Mouse (Mus musculus) forebrain, embryonic 10.5 days (tissue): ENCODE measurements at regions not wholly inside any gene's neighbourhood (a gene's known extent, or its start where the extent isn't known, plus 50 kb on each side); places are given as distances from the start of the nearest gene placed in this dataset.
A peak's percentile ranks its signal among the peaks of the same experiment; 100 is the strongest.

Source experiments
- DNase-seq: peaks from one replicate; pipeline ENCODE4 v3.0.0-alpha.2; 2017; ENCODE audit warnings: low spot score; ENCODE audit errors: extremely low spot score
- H3K27ac ChIP-seq: fragments of 300-500 bp; sonication (generic); 2 replicates; pipeline ENCODE4 v1.5.1; 2016; ENCODE audit warnings: mild to moderate bottlenecking
- H3K27me3 ChIP-seq: fragments of 300-500 bp; sonication (generic); 2 replicates; pipeline ENCODE4 v1.6.1; 2016; ENCODE audit warnings: mild to moderate bottlenecking; ENCODE audit not compliant: poor library complexity, severe bottlenecking
- H3K36me3 ChIP-seq: fragments of 300-500 bp; sonication (generic); replicated peaks from 2 replicates; pipeline ENCODE4 v1.6.1; 2016; ENCODE audit warnings: mild to moderate bottlenecking, moderate library complexity
- H3K4me1 ChIP-seq: fragments of 300-500 bp; sonication (generic); 2 replicates; pipeline ENCODE4 v1.6.1; 2016
- H3K4me3 ChIP-seq: fragments of 300-500 bp; sonication (generic); 2 replicates; pipeline ENCODE4 v1.5.1; 2016; ENCODE audit warnings: mild to moderate bottlenecking, moderate library complexity
- H3K9me3 ChIP-seq: fragments of 300-500 bp; sonication (generic); 2 replicates; pipeline ENCODE4 v1.6.1; 2016; ENCODE audit warnings: mild to moderate bottlenecking, moderate library complexity
- WGBS: fragments of 180-500 bp; shearing (Covaris S2); methylation state at CpG from one replicate; pipeline ENCODE4 v1.1.7; 2016; 5-methylcytosine and 5-hydroxymethylcytosine counted together

DNA sequence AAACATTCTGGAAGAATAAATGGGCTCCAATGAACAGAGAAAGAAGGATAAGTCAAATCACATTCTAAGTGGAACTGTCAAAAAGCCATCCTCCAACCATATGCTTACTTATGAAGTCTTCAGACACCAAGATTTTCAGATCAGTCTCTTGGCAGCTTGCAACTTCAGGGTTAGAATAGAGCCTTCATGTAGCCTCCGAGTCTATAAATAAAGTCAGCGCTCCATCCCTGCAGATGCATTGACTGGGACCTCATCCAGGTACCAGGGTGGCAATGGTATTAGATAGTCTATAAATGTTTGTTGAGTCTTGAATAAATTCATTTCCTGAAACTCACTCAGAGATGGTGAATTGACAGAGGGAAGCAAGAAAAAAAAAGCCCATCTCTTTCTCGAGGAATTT is 107.2 kb upstream of the Eepd1 start:
- Histone ChIP-seq H3K27me3 (no peaks in the 10 kb centered on the region), H3K36me3 (no peaks in the 10 kb centered on the region), H3K4me3 (no peak overlapping the region), H3K9me3 (no peaks in the 10 kb centered on the region), H3K4me1 (0 out of 2 replicates have a peak, but pooled peaks cover 3% of the 10 kb centered on the region), H3K27ac (no peak overlapping the region)
- no peak for DNase-seq
- WGBS, result 87% methylated on average over 3 of the region's 3 CpGs

DNA sequence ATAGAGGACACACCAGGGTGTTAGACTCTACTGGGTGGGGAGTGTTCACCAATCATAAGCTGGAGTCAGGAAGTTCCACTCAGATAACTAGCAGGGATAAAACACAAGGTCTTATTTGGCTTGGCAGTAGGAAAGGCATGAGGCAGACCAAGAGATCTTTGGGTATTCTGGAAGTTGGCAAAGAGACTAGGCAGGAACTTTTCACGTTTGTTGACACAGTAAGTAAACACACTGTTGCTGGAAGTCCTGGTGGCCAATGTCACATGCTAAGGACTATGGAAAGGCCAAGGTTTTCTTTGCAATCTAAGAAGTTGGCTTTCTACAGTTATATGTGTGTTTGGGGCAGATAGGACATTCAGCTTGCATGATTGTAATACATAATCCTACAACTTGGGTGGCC is 105.1 kb upstream of the Eepd1 start:
- H3K27ac ChIP-seq, result no peak overlapping the region
- H3K4me1 ChIP-seq, result 0 out of 2 replicates have a peak, but pooled peaks cover 3% of the 10 kb centered on the region
- no peaks in the 10 kb centered on the region for H3K27me3 ChIP-seq
- no peak for DNase-seq
- no peaks in the 10 kb centered on the region for H3K36me3 ChIP-seq
- H3K4me3 ChIP-seq, result no peak overlapping the region
- WGBS, result 70% methylated on average over 1 of the region's 1 CpGs
- no peaks in the 10 kb centered on the region for H3K9me3 ChIP-seq

DNA sequence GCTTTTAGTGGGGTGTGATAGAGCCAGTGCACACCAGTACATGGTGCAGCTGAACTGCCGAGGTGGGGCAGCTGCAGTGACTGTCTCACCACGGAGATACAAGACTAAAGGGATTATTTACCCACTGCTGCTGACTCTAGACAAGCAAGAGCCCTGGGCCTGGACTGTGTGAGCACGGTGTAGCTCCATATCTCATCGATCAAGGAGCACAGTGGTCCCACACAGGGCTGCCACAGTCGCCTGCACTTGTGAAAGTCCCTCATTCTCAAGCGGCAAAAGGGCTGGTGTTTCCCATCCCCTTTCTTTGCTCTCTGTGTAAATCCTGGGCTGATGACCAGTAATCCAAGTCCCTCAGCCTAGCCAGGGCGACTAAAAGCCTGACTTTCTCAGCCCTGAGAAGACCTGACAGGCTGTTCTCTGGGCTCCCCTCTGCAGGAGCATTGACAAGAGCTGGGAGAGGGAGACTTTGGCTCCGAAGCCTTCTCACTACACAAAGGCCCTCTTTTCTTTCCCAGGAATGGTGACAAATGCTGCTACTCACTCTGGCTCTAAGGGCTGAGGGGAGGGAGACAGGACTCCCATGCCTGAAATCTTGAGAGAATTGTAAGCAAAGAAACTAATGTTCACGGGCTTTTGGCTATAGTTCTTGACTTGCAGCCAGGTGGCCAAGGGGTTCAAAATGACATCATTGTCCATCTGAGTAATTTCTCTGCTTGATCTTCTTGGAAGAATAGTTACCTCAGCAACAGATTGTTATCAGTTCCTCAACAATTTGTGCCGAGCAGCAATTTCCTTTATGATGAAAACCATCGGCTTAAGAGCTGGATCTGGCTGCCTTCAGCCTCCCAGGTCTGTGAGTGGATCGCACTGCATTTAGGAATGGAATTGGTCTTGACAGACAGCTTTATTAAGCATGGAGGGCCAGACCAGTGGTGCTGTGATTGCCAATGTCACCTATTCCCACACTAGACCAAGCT is 103.3 kb upstream of the Eepd1 start:
- Histone ChIP-seq H3K36me3 (no peaks in the 10 kb centered on the region), H3K27ac (no peak overlapping the region), H3K4me3 (no peak overlapping the region), H3K9me3 (no peaks in the 10 kb centered on the region), H3K4me1 (0 out of 2 replicates have a peak, but pooled peaks cover 3% of the 10 kb centered on the region), H3K27me3 (no peaks in the 10 kb centered on the region)
- DNase-seq, result no peak
- 66% methylated on average over 12 of the region's 12 CpGs for WGBS

DNA sequence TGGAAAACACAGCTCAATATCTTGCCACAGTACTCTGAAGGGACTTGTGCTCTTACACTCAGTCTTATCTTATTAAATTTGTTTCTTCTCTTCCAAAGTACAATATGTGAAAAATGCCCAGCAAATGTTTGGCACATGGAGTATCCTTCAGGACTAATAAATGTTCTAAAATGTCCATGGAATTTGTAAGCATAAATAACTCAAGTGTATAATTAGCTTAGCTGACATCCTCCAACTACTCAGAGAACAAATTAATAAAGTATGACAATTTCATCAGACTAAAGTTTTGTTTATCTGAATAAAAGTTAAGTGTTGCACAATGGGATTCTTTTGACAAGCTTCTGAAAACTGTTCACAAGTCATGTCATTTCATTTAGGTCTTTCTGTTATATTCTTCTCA is 96.0 kb upstream of the Eepd1 start:
- Histone ChIP-seq H3K27ac (no peak overlapping the region), H3K36me3 (no peaks in the 10 kb centered on the region), H3K4me3 (no peak overlapping the region), H3K4me1 (no peaks in the 10 kb centered on the region), H3K27me3 (no peaks in the 10 kb centered on the region), H3K9me3 (no peaks in the 10 kb centered on the region)
- DNase-seq, result no peak

DNA sequence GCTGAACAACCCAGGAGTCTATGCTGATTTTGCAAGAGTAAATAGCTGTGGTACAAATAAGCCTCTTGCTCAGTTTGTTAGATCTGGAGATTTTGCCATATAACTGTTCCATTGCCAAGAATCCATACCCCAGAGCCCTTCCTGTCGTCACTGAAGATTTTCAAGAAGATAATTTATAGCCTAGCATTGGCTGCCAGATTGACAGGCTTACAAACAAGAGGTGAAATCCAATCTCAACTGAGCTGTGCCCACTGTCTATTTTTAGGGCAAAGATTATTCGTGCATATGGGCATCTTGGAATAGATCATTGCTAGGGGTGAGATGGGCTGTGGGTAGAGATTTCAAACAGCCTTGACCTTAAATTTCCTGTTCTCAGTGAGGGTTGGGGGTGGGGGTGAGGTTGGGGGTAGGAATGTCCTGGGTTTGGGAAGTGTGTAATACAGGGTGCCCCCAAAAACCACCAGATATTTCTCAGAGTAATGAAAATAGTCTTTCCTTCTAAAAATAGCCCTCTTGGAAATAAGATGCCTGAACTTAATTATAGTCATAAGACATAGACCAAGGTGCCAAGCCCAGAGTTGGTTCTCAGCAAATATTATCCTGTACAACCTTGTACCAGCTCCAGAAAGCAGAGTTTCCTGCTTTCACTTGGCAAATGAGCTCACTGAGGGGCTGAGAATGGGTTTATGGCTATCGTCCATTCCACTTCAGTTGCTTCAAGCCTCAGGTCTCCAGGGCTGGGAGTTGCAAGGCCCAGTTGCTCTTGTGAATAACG is 93.3 kb upstream of the Eepd1 start:
- no peaks in the 10 kb centered on the region for H3K27me3 ChIP-seq
- no peaks in the 10 kb centered on the region for H3K36me3 ChIP-seq
- no peaks in the 10 kb centered on the region for H3K9me3 ChIP-seq
- H3K27ac ChIP-seq, result no peak overlapping the region
- H3K4me1 ChIP-seq, result no peaks in the 10 kb centered on the region
- no peak for DNase-seq
- 82% methylated on average over 4 of the region's 4 CpGs for WGBS
- H3K4me3 ChIP-seq, result no peak overlapping the region

DNA sequence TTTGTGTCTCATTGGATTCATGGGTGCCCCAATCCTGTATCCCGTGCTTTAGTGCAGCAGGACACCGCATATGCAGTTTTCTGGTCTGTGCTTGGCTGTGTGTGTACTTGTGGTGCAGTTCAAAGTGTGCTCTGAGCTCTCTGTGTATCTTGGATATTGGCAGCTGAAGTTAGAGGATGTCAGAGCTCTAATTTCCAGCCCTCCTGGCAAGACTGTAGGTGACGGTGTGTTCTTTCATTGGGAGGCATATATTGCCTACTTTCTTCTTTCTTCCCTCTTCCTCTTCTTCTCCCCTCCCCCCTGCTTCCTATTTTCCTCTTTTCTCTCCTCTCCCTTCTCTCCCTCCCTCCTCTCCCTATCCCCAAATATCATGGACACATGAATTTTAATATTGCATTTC is 92.0 kb upstream of the Eepd1 start:
- Histone ChIP-seq H3K4me3 (no peak overlapping the region), H3K36me3 (no peaks in the 10 kb centered on the region), H3K4me1 (no peaks in the 10 kb centered on the region), H3K27me3 (no peaks in the 10 kb centered on the region), H3K27ac (no peak overlapping the region), H3K9me3 (no peaks in the 10 kb centered on the region)
- 93% methylated on average over 3 of the region's 3 CpGs for WGBS
- no peak for DNase-seq

DNA sequence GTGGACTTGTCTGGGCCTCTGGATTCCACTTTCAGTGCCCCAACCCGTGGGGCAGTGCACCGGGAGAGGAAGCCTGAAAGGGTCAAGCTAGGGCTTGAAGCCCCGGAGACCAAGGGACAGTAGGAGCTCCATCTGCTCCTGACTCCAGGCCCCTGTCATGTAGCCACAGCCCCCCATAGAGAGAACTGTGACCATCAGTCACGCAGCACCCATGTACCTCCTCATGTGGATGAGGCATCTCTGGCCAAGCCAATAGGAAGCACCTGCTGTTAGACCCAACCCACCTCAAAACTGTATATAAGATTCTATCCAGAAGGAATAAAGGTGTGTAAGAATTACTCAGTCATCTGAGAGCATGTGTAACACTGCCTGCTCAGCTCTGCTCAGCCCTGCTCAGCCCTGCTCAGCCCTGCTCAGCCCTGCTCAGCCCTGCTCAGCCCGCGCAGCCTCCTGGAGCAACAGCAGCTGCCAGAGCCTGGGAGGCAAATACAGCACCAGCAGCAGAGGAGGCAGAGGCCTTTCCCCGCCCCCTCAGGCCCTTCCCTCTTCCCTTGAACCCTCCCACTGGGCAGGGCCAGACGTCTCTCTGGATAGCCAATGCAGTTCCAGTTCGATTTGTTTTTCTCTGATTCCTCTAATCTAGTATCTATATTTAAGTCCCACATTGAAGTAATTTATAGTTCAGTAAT is 80.6 kb upstream of the Eepd1 start:
- Histone ChIP-seq H3K27ac (0 out of 2 replicates have a peak overlapping the region, but pooled peaks have one; percentile 44), H3K9me3 (no peaks in the 10 kb centered on the region), H3K4me1 (peaks cover 6% of the 10 kb centered on the region), H3K27me3 (no peaks in the 10 kb centered on the region), H3K36me3 (no peaks in the 10 kb centered on the region), H3K4me3 (no peak overlapping the region)
- DNase-seq, result peak; percentile 36
- WGBS, result 40% methylated on average over 9 of the region's 9 CpGs

DNA sequence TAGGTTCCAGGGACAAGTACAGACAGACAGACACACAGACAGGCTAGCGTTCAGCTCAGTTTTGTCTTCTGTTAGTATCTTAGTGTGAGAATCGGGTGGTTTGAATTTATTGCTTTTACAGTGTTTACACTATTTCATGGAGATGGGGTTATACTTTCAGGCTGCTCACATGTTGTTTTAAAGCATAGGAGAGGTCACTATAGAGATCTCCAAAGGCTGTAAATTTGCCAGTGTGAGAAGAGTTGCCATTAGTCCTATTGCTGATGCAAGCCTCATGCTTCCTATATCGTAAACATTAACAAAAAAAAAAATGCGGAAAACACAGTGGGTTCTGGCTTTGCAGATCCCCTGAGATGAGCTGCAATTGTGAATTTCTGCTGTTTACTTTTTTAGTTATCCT is 75.5 kb upstream of the Eepd1 start:
- WGBS, result 94% methylated on average over 4 of the region's 4 CpGs
- H3K4me1 ChIP-seq, result peaks cover 2% of the 10 kb centered on the region
- H3K9me3 ChIP-seq, result no peaks in the 10 kb centered on the region

DNA sequence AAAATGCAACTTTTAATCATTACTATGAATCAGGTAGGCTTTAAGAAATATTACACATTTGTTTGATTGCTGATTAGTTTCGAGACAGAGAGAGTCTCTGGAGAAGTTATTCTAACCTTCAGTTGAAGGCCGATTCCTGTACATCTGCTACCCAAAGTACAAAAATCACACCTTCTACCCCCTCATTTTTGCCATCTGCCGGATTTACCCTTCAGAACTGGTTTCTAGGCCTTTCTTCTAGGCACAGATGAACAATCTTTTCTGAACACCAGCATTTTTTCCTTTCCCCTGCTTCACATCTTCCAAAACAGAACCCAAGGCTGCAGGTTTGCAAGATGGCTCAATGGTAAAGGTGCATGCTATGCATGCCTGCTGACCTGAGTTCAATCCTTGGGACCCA is 72.8 kb upstream of the Eepd1 start:
- WGBS, result 91% methylated on average over 3 of the region's 3 CpGs
- Histone ChIP-seq H3K4me3 (no peak overlapping the region), H3K27ac (no peak overlapping the region), H3K27me3 (no peaks in the 10 kb centered on the region), H3K36me3 (no peaks in the 10 kb centered on the region), H3K9me3 (no peaks in the 10 kb centered on the region), H3K4me1 (no peaks in the 10 kb centered on the region)
- no peak for DNase-seq

More for the DNA sequence above, 75.5 kb upstream of the Eepd1 start:
- no peak overlapping the region for H3K4me3 ChIP-seq
- no peaks in the 10 kb centered on the region for H3K27me3 ChIP-seq
- DNase-seq, result no peak
- H3K27ac ChIP-seq, result no peak overlapping the region
- no peaks in the 10 kb centered on the region for H3K36me3 ChIP-seq

DNA sequence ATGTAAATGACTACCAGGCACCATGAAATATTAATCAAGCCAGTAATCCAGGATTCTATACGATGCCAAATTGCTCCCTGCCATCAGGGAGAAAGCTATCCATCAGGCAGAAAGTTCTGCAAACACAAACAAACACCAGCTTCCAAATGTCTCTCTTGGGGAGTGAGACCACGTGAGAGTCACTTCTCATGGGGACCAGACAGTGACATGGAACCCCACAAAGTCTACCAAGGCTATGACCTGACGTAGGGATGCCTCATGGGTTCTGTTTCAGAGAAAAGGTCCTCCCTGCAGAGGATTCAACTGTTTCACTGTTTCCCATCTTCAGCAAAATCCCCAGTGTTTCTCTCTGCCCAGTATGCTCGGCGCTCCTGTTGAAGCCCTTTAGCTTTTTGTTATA is 71.6 kb upstream of the Eepd1 start:
- Histone ChIP-seq H3K4me1 (no peaks in the 10 kb centered on the region), H3K4me3 (no peak overlapping the region), H3K27me3 (no peaks in the 10 kb centered on the region), H3K9me3 (no peaks in the 10 kb centered on the region), H3K27ac (no peak overlapping the region), H3K36me3 (no peaks in the 10 kb centered on the region)
- no peak for DNase-seq
- WGBS, result 85% methylated on average over 5 of the region's 5 CpGs

DNA sequence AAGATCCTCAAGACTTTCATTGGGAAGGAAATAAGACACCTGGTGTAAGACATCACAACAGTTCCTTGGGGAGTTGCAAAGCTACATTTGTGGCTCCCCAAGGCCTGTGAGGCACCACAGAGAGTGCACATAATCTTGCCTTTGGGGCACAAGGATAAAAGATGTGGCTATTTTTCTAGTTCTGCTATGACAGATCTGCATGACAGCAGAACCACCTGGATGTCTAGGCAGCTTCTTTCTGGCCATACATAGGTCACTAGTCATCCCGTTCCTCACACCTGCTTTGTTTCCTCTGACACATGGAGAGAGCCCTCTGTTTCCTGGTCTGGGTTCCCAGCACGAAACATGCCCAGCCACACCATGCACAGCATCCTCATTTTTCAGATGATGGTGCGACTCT is 67.5 kb upstream of the Eepd1 start:
- no peaks in the 10 kb centered on the region for H3K36me3 ChIP-seq
- H3K27me3 ChIP-seq, result no peaks in the 10 kb centered on the region
- no peak for DNase-seq
- no peak overlapping the region for H3K4me3 ChIP-seq
- H3K27ac ChIP-seq, result no peak overlapping the region
- H3K4me1 ChIP-seq, result no peaks in the 10 kb centered on the region
- H3K9me3 ChIP-seq, result no peaks in the 10 kb centered on the region
- 90% methylated on average over 3 of the region's 3 CpGs for WGBS

DNA sequence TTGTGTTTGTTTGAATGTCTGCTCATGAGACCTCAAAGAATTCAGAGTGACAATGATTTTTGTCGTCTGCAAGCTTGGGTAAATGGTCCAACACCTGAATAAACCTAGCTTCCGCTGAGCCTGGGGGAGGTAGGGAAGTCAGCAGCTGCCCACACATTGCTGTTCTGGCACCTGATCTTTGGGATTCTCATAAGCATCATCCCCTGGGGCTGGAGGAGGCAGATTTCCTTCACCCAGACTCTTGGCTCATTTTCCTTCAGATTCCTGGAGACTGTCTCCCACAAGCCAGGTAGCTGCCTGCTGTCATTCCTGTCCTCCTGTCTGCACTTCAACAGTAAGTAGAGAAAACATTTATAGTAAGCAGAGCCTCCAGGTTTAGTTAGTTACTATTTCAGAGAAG is 67.0 kb upstream of the Eepd1 start:
- H3K9me3 ChIP-seq, result no peaks in the 10 kb centered on the region
- H3K27me3 ChIP-seq, result no peaks in the 10 kb centered on the region
- no peak for DNase-seq
- no peaks in the 10 kb centered on the region for H3K36me3 ChIP-seq
- no peak overlapping the region for H3K27ac ChIP-seq
- H3K4me3 ChIP-seq, result no peak overlapping the region
- no peaks in the 10 kb centered on the region for H3K4me1 ChIP-seq
- 81% methylated on average over 2 of the region's 2 CpGs for WGBS
